Mouse (Mus musculus) sigmoid colon, adult 10 weeks (tissue): ENCODE data around the gene Impg1. TPM values are rescaled to one million over a fixed set of nuclear protein-coding genes. Genes with fewer than 3 reads are reported as not detected.

Source experiments
- polyA plus RNA-seq: library from polyadenylated mRNA; stranded (reverse); fragments of 350-450 nt; fragmentation: Illumina TruSeq; extraction: RNeasy Lipid Tissue Mini Kit (QIAGEN cat#74804); gene quantifications from one replicate; pipeline ENCODE4 v1.2.3, GENCODE M21; 2014; ENCODE audit warnings: low read depth, low replicate concordance

Impg1 gene
- not detected for polyA plus RNA-seq

DNA sequence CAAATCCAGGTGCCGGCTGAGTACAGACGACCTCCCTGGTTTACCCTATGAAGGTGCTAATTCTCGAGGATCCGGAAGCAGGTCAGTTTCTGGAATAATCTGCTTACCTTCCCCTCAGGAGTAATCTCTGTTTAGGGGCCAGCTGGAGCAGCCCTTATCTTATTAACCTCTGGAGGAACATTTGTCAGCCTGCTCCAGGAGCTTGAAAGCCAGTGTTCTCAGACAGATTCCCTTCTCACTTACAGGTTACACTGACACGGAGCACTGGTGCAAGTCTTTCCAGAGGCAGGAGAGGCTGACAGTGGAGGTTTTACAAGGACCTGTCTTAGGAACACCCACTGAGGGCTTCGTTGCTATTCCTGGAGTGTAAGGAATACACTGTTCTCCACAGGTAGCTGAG lies at the start of gene Impg1:
TSS of gene Impg1 (minus strand) at position 101 of the 400 bp plus-strand sequence.

